Mouse (Mus musculus): Measurements from ENCODE around the gene Clmn. TPM values are rescaled to one million over a fixed set of nuclear protein-coding genes. Genes with fewer than 3 reads are reported as not detected.

The Clmn gene
- polyA plus RNA-seq, 1 experiment from 2014 or later, result 0.49 TPM

DNA sequence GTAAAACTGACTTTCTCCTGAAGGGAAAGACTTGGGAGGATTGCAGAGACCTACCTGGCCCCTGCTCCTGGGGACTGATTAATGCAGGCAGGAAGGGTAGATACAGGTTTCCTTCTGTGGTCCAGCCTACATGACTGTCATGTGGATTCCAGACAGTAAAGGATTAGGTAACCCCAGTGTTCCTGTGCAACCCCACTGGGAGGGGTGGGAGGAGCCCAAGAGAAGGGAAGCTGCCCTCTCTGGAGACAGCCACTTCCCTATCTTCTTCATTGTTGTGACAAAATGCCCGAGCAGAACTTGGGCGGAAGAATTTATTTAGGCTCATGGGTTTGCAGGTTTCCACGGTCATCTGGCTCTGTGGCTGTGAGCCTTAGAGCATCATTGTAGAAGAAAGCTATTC lies 3.6 kb upstream of the Clmn start:
- Histone ChIP-seq H3K36me3 (ENCODE audit: control insufficient read depth, insufficient read depth) (no peaks in the 10 kb centered on the region), H3K9ac (ENCODE audit: low read length) (no peak overlapping the region), H3K4me1 (ENCODE audit: control insufficient read depth, insufficient read depth, low read length) (0 out of 2 replicates have a peak, but pooled peaks cover 3% of the 10 kb centered on the region), H3K4me2 (ENCODE audit: low read depth, low read length) (no peak overlapping the region), H3K4me3 (ENCODE audit: low read length) (no peak overlapping the region), H3K27me3 (ENCODE audit: control insufficient read depth, insufficient read depth, low read length) (no peaks in the 10 kb centered on the region), H3K27ac (ENCODE audit: low read length) (no peak overlapping the region), H3K9me3 (replicated peaks; ENCODE audit: control insufficient read depth, low read length) (peaks cover under 1% of the 10 kb centered on the region; the same call in 1 of the 2 replicates)
- no peak for ATAC-seq (replicated peaks; ENCODE audit: extremely low read depth, insufficient read depth, low FRiP score)
- 61% methylated on average over 3 of the region's 3 CpGs for WGBS

- Histone ChIP-seq H3K4me1 (ENCODE audit: control insufficient read depth, insufficient read depth, low read length) (0 out of 2 replicates have a peak, but pooled peaks cover 3% of the 10 kb centered on the region), H3K27ac (ENCODE audit: low read length) (no peak overlapping the region), H3K27me3 (ENCODE audit: control insufficient read depth, insufficient read depth, low read length) (no peaks in the 10 kb centered on the region), H3K36me3 (ENCODE audit: control insufficient read depth, insufficient read depth) (no peaks in the 10 kb centered on the region), H3K4me3 (ENCODE audit: low read length) (no peak overlapping the region), H3K9ac (ENCODE audit: low read length) (no peak overlapping the region), H3K9me3 (replicated peaks; ENCODE audit: control insufficient read depth, low read length) (peaks cover 6% of the 10 kb centered on the region; the same call in 1 of the 2 replicates), H3K4me2 (ENCODE audit: low read depth, low read length) (no peak overlapping the region)
- no peak for ATAC-seq (replicated peaks; ENCODE audit: extremely low read depth, insufficient read depth, low FRiP score)
- WGBS, result 72% methylated on average over 6 of the region's 6 CpGs
Measured at GRCm38 (mm10) chr12:104867851-104868250, 3.0 kb upstream of the Clmn start.

GRCm38 (mm10) chr12:104865166-104865535 lies 275 bp upstream of the Clmn start:
- peak overlapping the region; percentile 71 for H3K9ac ChIP-seq (ENCODE audit: low read length)
- H3K9me3 ChIP-seq (replicated peaks; ENCODE audit: control insufficient read depth, low read length), result peaks cover 10% of the 10 kb centered on the region; the same call in 1 of the 2 replicates
- 0 out of 2 replicates have a peak, but pooled peaks cover 3% of the 10 kb centered on the region for H3K4me1 ChIP-seq (ENCODE audit: control insufficient read depth, insufficient read depth, low read length)
- H3K27me3 ChIP-seq (ENCODE audit: control insufficient read depth, insufficient read depth, low read length), result no peaks in the 10 kb centered on the region
- no peak; the same call in 1 of the 2 replicates for ATAC-seq (replicated peaks; ENCODE audit: extremely low read depth, insufficient read depth, low FRiP score)
- peak overlapping the region; percentile 69 for H3K4me3 ChIP-seq (ENCODE audit: low read length)
- H3K4me2 ChIP-seq (ENCODE audit: low read depth, low read length), result peak overlapping the region; percentile 97
- no peaks in the 10 kb centered on the region for H3K36me3 ChIP-seq (ENCODE audit: control insufficient read depth, insufficient read depth)
- H3K27ac ChIP-seq (ENCODE audit: low read length), result no peak overlapping the region
- WGBS, result 0% methylated on average over 7 of the region's 10 CpGs

DNA sequence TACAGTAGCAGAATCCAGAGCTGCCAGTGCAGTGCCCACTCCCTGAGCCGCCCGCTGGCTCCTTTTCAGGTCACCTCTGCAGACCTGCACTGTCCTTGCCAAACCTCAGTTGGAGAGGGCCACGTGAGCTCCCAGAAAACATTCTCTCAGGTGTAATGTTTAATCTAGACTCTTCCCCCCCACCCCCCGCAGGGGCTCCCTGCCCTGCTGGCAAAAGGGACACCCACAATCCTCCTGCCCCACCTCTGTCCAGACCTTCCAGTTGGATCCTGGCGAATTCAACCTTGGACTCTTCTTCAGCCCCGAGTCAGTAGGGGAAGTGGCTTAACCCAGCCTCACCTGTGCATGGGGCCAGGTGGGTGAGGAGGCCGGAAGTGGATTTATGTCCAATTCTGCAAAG lies 1.2 kb downstream of the Clmn start:
- H3K9me3 ChIP-seq (replicated peaks; ENCODE audit: control insufficient read depth, low read length), result peaks cover 10% of the 10 kb centered on the region; the same call in 1 of the 2 replicates
- H3K27ac ChIP-seq (ENCODE audit: low read length), result no peak overlapping the region
- H3K4me2 ChIP-seq (ENCODE audit: low read depth, low read length), result no peak overlapping the region; the same call in 1 of the 2 replicates
- 0 out of 2 replicates have a peak, but pooled peaks cover 3% of the 10 kb centered on the region for H3K4me1 ChIP-seq (ENCODE audit: control insufficient read depth, insufficient read depth, low read length)
- no peak overlapping the region for H3K9ac ChIP-seq (ENCODE audit: low read length)
- no peaks in the 10 kb centered on the region for H3K27me3 ChIP-seq (ENCODE audit: control insufficient read depth, insufficient read depth, low read length)
- 76% methylated on average over 7 of the region's 7 CpGs for WGBS
- ATAC-seq (replicated peaks; ENCODE audit: extremely low read depth, insufficient read depth, low FRiP score), result no peak
- no peaks in the 10 kb centered on the region for H3K36me3 ChIP-seq (ENCODE audit: control insufficient read depth, insufficient read depth)
- H3K4me3 ChIP-seq (ENCODE audit: low read length), result no peak overlapping the region

GRCm38 (mm10) chr12:104859140-104859539 lies 5.7 kb downstream of the Clmn start:
- Histone ChIP-seq H3K4me2 (ENCODE audit: low read depth, low read length) (no peak overlapping the region), H3K9ac (ENCODE audit: low read length) (no peak overlapping the region), H3K27me3 (ENCODE audit: control insufficient read depth, insufficient read depth, low read length) (no peaks in the 10 kb centered on the region), H3K27ac (ENCODE audit: low read length) (no peak overlapping the region), H3K4me3 (ENCODE audit: low read length) (no peak overlapping the region), H3K9me3 (replicated peaks; ENCODE audit: control insufficient read depth, low read length) (peaks cover 10% of the 10 kb centered on the region; the same call in 1 of the 2 replicates), H3K4me1 (ENCODE audit: control insufficient read depth, insufficient read depth, low read length) (no peaks in the 10 kb centered on the region), H3K36me3 (ENCODE audit: control insufficient read depth, insufficient read depth) (no peaks in the 10 kb centered on the region)
- no peak for ATAC-seq (replicated peaks; ENCODE audit: extremely low read depth, insufficient read depth, low FRiP score)
- WGBS, result 62% methylated on average over 7 of the region's 7 CpGs

- no peak overlapping the region for H3K9ac ChIP-seq (ENCODE audit: low read length)
- H3K4me1 ChIP-seq (ENCODE audit: control insufficient read depth, insufficient read depth, low read length), result no peaks in the 10 kb centered on the region
- WGBS, result 84% methylated on average over 5 of the region's 5 CpGs
- H3K36me3 ChIP-seq (ENCODE audit: control insufficient read depth, insufficient read depth), result no peaks in the 10 kb centered on the region
- H3K27me3 ChIP-seq (ENCODE audit: control insufficient read depth, insufficient read depth, low read length), result no peaks in the 10 kb centered on the region
- ATAC-seq (replicated peaks; ENCODE audit: extremely low read depth, insufficient read depth, low FRiP score), result no peak
- H3K4me2 ChIP-seq (ENCODE audit: low read depth, low read length), result no peak overlapping the region
- H3K4me3 ChIP-seq (ENCODE audit: low read length), result no peak overlapping the region
- H3K27ac ChIP-seq (ENCODE audit: low read length), result no peak overlapping the region
- H3K9me3 ChIP-seq (replicated peaks; ENCODE audit: control insufficient read depth, low read length), result peaks cover 10% of the 10 kb centered on the region; the same call in 1 of the 2 replicates
Measured at GRCm38 (mm10) chr12:104858732-104859131, 6.1 kb downstream of the Clmn start.

DNA sequence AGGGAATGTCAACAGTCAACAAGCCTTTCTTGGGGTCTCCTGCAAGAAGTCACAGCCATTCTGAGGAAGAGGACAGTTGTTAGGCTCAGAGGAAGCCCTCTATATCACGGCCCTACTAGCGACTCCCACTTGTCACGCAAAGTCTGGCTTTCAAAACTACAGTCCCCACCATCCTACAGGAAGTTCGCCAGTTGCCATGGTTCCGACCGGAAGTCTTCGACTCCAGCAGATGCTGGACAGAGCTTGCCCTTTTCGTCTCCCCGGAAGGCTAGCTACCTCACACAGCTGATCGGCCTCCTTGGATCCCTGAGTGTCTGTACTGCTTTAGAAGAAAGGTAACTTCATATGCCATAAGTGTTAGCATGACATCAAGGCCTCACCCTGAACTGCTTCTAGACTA lies 7.3 kb downstream of the Clmn start:
- H3K9me3 ChIP-seq (replicated peaks; ENCODE audit: control insufficient read depth, low read length), result peaks cover 2% of the 10 kb centered on the region; the same call in 1 of the 2 replicates
- H3K4me3 ChIP-seq (ENCODE audit: low read length), result no peak overlapping the region
- H3K9ac ChIP-seq (ENCODE audit: low read length), result no peak overlapping the region
- ATAC-seq (replicated peaks; ENCODE audit: extremely low read depth, insufficient read depth, low FRiP score), result no peak
- no peak overlapping the region for H3K27ac ChIP-seq (ENCODE audit: low read length)
- no peaks in the 10 kb centered on the region for H3K4me1 ChIP-seq (ENCODE audit: control insufficient read depth, insufficient read depth, low read length)
- H3K27me3 ChIP-seq (ENCODE audit: control insufficient read depth, insufficient read depth, low read length), result no peaks in the 10 kb centered on the region
- no peak overlapping the region for H3K4me2 ChIP-seq (ENCODE audit: low read depth, low read length)
- 71% methylated on average over 10 of the region's 10 CpGs for WGBS
- H3K36me3 ChIP-seq (ENCODE audit: control insufficient read depth, insufficient read depth), result no peaks in the 10 kb centered on the region

DNA sequence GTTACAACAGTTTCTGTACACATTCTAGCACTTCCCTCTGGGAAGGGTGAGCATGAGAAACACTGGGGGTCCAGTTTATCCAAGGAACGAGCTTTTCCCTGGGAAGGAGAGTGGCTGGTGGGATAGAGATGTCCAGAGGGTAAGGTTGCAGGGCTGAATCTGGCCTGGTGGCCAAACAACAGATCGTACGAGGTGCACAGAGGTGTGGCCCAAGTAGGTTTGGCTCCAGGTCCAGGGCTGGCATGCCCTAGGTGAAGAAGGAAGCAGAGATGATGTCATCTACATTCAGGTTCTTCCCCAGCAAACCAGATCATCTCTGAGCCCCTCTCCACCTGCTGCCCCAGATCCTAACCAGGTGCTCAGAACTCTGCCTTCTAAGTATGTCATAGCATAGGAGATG lies 8.3 kb downstream of the Clmn start:
- Histone ChIP-seq H3K4me1 (ENCODE audit: control insufficient read depth, insufficient read depth, low read length) (no peaks in the 10 kb centered on the region), H3K4me3 (ENCODE audit: low read length) (no peak overlapping the region), H3K27ac (ENCODE audit: low read length) (no peak overlapping the region), H3K4me2 (ENCODE audit: low read depth, low read length) (no peak overlapping the region), H3K36me3 (ENCODE audit: control insufficient read depth, insufficient read depth) (no peaks in the 10 kb centered on the region), H3K9ac (ENCODE audit: low read length) (no peak overlapping the region), H3K9me3 (replicated peaks; ENCODE audit: control insufficient read depth, low read length) (no peaks in the 10 kb centered on the region), H3K27me3 (ENCODE audit: control insufficient read depth, insufficient read depth, low read length) (no peaks in the 10 kb centered on the region)
- 69% methylated on average over 3 of the region's 3 CpGs for WGBS
- no peak for ATAC-seq (replicated peaks; ENCODE audit: extremely low read depth, insufficient read depth, low FRiP score)

DNA sequence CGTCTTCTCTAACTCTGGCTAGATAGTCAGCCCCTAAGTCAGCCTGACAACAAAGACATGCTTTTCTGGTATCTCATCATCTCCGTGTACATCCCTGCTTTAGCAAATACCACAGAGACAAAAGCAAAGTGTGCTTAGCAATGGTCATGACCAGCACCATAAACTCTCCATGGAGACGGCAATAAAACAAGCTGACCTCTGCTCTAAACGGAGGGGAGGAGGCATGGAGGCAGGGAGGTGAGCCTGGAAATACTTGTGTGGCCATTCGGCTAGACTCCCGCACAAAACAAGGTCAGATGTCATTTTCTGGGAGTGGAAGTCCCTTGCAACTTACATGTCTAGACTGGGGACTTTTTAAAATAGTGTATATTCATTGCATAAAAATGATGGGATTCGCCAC lies 9.3 kb downstream of the Clmn start:
- Histone ChIP-seq H3K27ac (ENCODE audit: low read length) (no peak overlapping the region), H3K4me3 (ENCODE audit: low read length) (no peak overlapping the region), H3K9ac (ENCODE audit: low read length) (no peak overlapping the region), H3K27me3 (ENCODE audit: control insufficient read depth, insufficient read depth, low read length) (no peaks in the 10 kb centered on the region), H3K4me1 (ENCODE audit: control insufficient read depth, insufficient read depth, low read length) (no peaks in the 10 kb centered on the region), H3K36me3 (ENCODE audit: control insufficient read depth, insufficient read depth) (no peaks in the 10 kb centered on the region), H3K9me3 (replicated peaks; ENCODE audit: control insufficient read depth, low read length) (no peaks in the 10 kb centered on the region), H3K4me2 (ENCODE audit: low read depth, low read length) (no peak overlapping the region)
- 78% methylated on average over 7 of the region's 7 CpGs for WGBS
- ATAC-seq (replicated peaks; ENCODE audit: extremely low read depth, insufficient read depth, low FRiP score), result no peak
